Mouse (Mus musculus): ENCODE results near the gene Rfc3.
A peak's percentile ranks its signal among the peaks of the same experiment; 100 is the strongest.
"Not testable (repeated sequence)": the region's sequence is repeated elsewhere in the genome, so short reads cannot be mapped to it uniquely, and the experiment has no call there.

Rfc3 gene

GRCm38 (mm10) chr5:151650700-151651410 lies at the start of gene Rfc3:
Gene Rfc3, minus strand, starts transcription at chr5:151651242.
- DNase-seq (ENCODE audit: low spot score in 2 of 2) = peak; percentile 96 to 97

- not testable (repeated sequence) for DNase-seq (ENCODE audit: low spot score in 2 of 2)
Measured at GRCm38 (mm10) chr5:151693636-151694035, 42.6 kb upstream of the Rfc3 start.

GRCm38 (mm10) chr5:151686606-151687525 lies 35.8 kb upstream of the Rfc3 start:
- DNase-seq (ENCODE audit: low spot score in 2 of 2) = peak; percentile 79 to 87

- DNase-seq (ENCODE audit: low spot score in 2 of 2) = no peak
Measured at GRCm38 (mm10) chr5:151662207-151662606, 11.2 kb upstream of the Rfc3 start.

GRCm38 (mm10) chr5:151651411-151651784 lies 356 bp upstream of the Rfc3 start:
- DNase-seq (ENCODE audit: low spot score in 2 of 2) = no peak

- DNase-seq (ENCODE audit: low spot score in 2 of 2) = peak in 1 of 2 experiments; percentile 2
Measured at GRCm38 (mm10) chr5:151644845-151645244, 6.2 kb downstream of the Rfc3 start.

- DNase-seq (ENCODE audit: low spot score in 2 of 2) = no peak
Measured at GRCm38 (mm10) chr5:151642867-151643266, 8.2 kb downstream of the Rfc3 start.

- DNase-seq (ENCODE audit: low spot score in 2 of 2) = no peak
Measured at GRCm38 (mm10) chr5:151642102-151642501, 8.9 kb downstream of the Rfc3 start.

- no peak for DNase-seq (ENCODE audit: low spot score in 2 of 2)
Measured at GRCm38 (mm10) chr5:151605921-151606320, 45.1 kb downstream of the Rfc3 start, which contains the start of gene Vmn2r18. Gene Vmn2r18, minus strand, starts transcription at chr5:151606021.

GRCm38 (mm10) chr5:151601696-151602095 lies 49.3 kb downstream of the Rfc3 start:
- DNase-seq (ENCODE audit: low spot score in 2 of 2) = no peak

All from right cerebral cortex, adult 2 months (tissue).